Mouse (Mus musculus): ENCODE measurements at regions not wholly inside any gene's neighbourhood (a gene's known extent, or its start where the extent isn't known, plus 50 kb on each side); places are given as distances from the start of the nearest gene placed in this dataset.
A peak's percentile ranks its signal among the peaks of the same experiment; 100 is the strongest.

DNA sequence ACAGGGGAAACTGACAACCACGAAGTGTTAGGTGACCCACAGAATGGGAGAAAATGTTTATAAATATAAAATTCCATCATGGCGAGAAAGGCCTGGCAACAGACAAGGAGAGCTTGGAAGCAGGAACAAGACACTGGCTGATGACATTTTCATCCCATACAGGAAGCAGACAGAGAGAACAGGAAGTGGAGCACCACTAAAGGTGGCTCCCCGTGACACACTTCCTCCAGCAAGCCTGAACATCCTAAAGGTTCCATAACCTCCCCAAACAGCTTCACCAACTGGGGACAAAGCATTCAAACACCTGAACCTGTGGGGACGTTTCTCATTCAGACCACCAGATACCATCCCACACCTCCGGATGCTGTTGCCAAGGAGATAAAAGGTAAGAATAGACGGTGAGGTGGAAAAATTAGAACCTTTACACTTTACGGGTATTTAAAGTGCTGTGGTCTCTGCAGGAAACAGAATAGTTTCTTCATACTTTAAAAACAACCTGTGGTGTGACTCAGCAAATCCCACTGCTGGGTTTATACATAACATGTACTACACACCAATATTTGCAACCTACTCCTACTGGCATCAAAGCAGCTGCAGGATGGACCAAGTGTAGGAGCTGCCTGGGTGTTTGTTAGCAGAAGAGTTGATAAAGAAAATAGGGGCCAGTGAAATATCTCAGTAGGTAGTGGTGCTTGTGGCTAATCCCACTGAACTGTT, 86.0 kb upstream of the Bace2 start:
- no peak for DNase-seq (ENCODE audit: low read depth, low spot score)
- Histone ChIP-seq H3K4me3 (ENCODE audit: insufficient read depth in 1 of 2, low read depth in 1 of 2, low read length in 2 of 2, poor library complexity in 1 of 2, severe bottlenecking in 1 of 2) (no peak overlapping the region), H3K27ac (ENCODE audit: insufficient read depth, low read depth, low read length, poor library complexity, severe bottlenecking) (no peak overlapping the region), H3K9me3 (ENCODE audit: control insufficient read depth, insufficient read depth, low read depth, low read length) (no peaks in the 10 kb centered on the region), H3K36me3 (ENCODE audit: control insufficient read depth, insufficient read depth, low read length, poor library complexity, severe bottlenecking) (no peaks in the 10 kb centered on the region), H3K4me1 (ENCODE audit: control insufficient read depth in 2 of 2, insufficient read depth in 2 of 2, low read length in 2 of 2, poor library complexity in 1 of 2) (no peaks in the 10 kb centered on the region), H3K9ac (ENCODE audit: insufficient read depth, low read depth, low read length, poor library complexity, severe bottlenecking) (no peak overlapping the region)
- in situ Hi-C loops (cut with MboI; ENCODE audit: low sequenced_read_pairs in 2 of 2, unreplicated experiment in 2 of 2), result no loop called here
- no peak for TF ChIP-seq ZC3H11A (IDR thresholded peaks at IDR 0.05; ENCODE audit: borderline replicate concordance, low read depth, low read length)
- no peak for TF ChIP-seq HCFC1 (IDR thresholded peaks at IDR 0.05; ENCODE audit: borderline replicate concordance, insufficient read depth, low read length)
- TF ChIP-seq MAFK (IDR thresholded peaks at IDR 0.05; ENCODE audit: insufficient read depth, low read depth, low read length), result no peak
- no peak for TF ChIP-seq CHD2 (IDR thresholded peaks at IDR 0.05; ENCODE audit: low read depth, low read length)
- no peak for TF ChIP-seq ZNF384 (IDR thresholded peaks at IDR 0.05; ENCODE audit: low read depth, low read length)

DNA sequence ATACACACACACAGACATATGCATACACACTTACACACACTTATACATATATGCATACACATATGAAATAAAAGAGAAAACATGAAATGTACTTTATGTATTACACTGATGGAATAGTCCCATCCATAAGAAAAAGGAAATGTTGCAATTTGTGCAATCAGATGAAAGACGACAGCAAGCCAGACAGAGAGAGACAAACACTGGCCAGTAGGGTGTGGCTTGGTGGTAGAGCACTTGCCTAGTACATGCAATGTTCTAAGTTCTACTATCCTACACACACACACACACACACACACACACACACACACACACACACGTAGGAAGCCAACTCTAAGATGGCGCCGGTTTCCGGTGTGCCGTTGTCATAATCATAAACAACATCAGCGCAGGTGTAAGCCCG, 85.3 kb upstream of the Bace2 start:
- Histone ChIP-seq H3K9me3 (ENCODE audit: control insufficient read depth, insufficient read depth, low read depth, low read length) (no peaks in the 10 kb centered on the region), H3K4me1 (ENCODE audit: control insufficient read depth in 2 of 2, insufficient read depth in 2 of 2, low read length in 2 of 2, poor library complexity in 1 of 2) (no peaks in the 10 kb centered on the region), H3K4me3 (ENCODE audit: insufficient read depth in 1 of 2, low read depth in 1 of 2, low read length in 2 of 2, poor library complexity in 1 of 2, severe bottlenecking in 1 of 2) (no peak overlapping the region), H3K27ac (ENCODE audit: insufficient read depth, low read depth, low read length, poor library complexity, severe bottlenecking) (no peak overlapping the region), H3K36me3 (ENCODE audit: control insufficient read depth, insufficient read depth, low read length, poor library complexity, severe bottlenecking) (no peaks in the 10 kb centered on the region), H3K9ac (ENCODE audit: insufficient read depth, low read depth, low read length, poor library complexity, severe bottlenecking) (no peak overlapping the region)
- DNase-seq (ENCODE audit: low read depth, low spot score), result no peak
- TF ChIP-seq ZC3H11A (IDR thresholded peaks at IDR 0.05; ENCODE audit: borderline replicate concordance, low read depth, low read length), result no peak
- TF ChIP-seq MAFK (IDR thresholded peaks at IDR 0.05; ENCODE audit: insufficient read depth, low read depth, low read length), result no peak
- no peak for TF ChIP-seq ZNF384 (IDR thresholded peaks at IDR 0.05; ENCODE audit: low read depth, low read length)
- TF ChIP-seq HCFC1 (IDR thresholded peaks at IDR 0.05; ENCODE audit: borderline replicate concordance, insufficient read depth, low read length), result no peak
- TF ChIP-seq CHD2 (IDR thresholded peaks at IDR 0.05; ENCODE audit: low read depth, low read length), result no peak
- in situ Hi-C loops (cut with MboI; ENCODE audit: low sequenced_read_pairs in 2 of 2, unreplicated experiment in 2 of 2), result no loop called here

DNA sequence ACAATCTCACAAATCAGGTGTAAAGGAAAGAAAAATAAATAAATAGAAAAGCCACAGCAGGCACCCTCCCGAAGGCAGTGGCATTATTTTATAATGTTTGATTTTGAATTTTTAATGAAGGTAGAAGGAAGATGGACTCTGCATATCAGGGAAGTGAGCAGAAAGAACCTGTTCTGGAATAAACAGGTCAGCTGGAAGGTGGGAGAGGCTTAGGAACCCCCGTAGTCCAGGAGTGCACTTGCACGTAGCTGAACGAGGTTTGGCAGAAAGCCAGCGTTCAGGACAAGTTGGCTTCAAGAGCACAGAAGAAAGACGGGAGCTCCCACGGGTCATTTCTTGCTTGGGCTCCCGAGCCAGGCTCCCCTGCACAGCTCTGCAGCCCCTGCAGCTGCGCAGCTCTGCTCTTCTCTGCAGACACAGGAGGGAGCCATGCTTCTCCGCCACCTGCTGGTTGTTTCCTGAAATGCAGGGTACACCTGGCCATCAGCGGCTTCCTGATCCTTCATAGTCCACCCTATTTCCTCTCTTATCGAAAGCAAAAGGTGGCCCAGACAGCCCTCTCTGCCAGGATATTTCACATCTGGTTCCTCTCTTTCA, 84.4 kb upstream of the Bace2 start:
- Histone ChIP-seq H3K36me3 (ENCODE audit: control insufficient read depth, insufficient read depth, low read length, poor library complexity, severe bottlenecking) (no peaks in the 10 kb centered on the region), H3K4me1 (ENCODE audit: control insufficient read depth in 2 of 2, insufficient read depth in 2 of 2, low read length in 2 of 2, poor library complexity in 1 of 2) (no peaks in the 10 kb centered on the region), H3K9ac (ENCODE audit: insufficient read depth, low read depth, low read length, poor library complexity, severe bottlenecking) (no peak overlapping the region), H3K27ac (ENCODE audit: insufficient read depth, low read depth, low read length, poor library complexity, severe bottlenecking) (no peak overlapping the region), H3K4me3 (ENCODE audit: insufficient read depth in 1 of 2, low read depth in 1 of 2, low read length in 2 of 2, poor library complexity in 1 of 2, severe bottlenecking in 1 of 2) (no peak overlapping the region), H3K9me3 (ENCODE audit: control insufficient read depth, insufficient read depth, low read depth, low read length) (no peaks in the 10 kb centered on the region)
- peak; percentile 83 for TF ChIP-seq ZC3H11A (IDR thresholded peaks at IDR 0.05; ENCODE audit: borderline replicate concordance, low read depth, low read length)
- no peak for TF ChIP-seq HCFC1 (IDR thresholded peaks at IDR 0.05; ENCODE audit: borderline replicate concordance, insufficient read depth, low read length)
- no peak for TF ChIP-seq CHD2 (IDR thresholded peaks at IDR 0.05; ENCODE audit: low read depth, low read length)
- TF ChIP-seq MAFK (IDR thresholded peaks at IDR 0.05; ENCODE audit: insufficient read depth, low read depth, low read length), result no peak
- peak; percentile 71 for DNase-seq (ENCODE audit: low read depth, low spot score)
- in situ Hi-C loops (cut with MboI; ENCODE audit: low sequenced_read_pairs in 2 of 2, unreplicated experiment in 2 of 2), result no loop called here

DNA sequence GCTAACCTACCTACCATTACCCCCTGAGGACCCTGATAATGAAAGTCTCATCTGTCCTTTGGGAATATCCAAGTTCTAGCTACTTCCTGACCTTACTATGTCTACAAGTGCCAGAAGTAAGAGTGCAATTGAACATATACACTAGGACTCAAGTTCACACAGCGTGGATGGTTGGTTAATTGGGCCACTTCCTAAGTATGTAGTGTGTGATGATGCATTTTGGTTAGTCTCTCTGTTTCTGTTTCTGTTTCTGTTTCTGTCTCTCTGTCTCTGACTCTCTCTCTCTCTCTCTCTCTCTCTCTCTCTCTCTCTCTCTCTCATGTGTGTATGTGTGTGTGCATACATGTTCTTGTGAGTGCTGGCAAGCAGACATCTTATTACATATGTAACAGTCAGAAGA, 77.6 kb upstream of the Bace2 start:
- Histone ChIP-seq H3K27ac (ENCODE audit: insufficient read depth, low read depth, low read length, poor library complexity, severe bottlenecking) (no peak overlapping the region), H3K4me1 (ENCODE audit: control insufficient read depth in 2 of 2, insufficient read depth in 2 of 2, low read length in 2 of 2, poor library complexity in 1 of 2) (no peaks in the 10 kb centered on the region), H3K9me3 (ENCODE audit: control insufficient read depth, insufficient read depth, low read depth, low read length) (no peaks in the 10 kb centered on the region), H3K36me3 (ENCODE audit: control insufficient read depth, insufficient read depth, low read length, poor library complexity, severe bottlenecking) (no peaks in the 10 kb centered on the region), H3K9ac (ENCODE audit: insufficient read depth, low read depth, low read length, poor library complexity, severe bottlenecking) (no peak overlapping the region), H3K4me3 (ENCODE audit: insufficient read depth in 1 of 2, low read depth in 1 of 2, low read length in 2 of 2, poor library complexity in 1 of 2, severe bottlenecking in 1 of 2) (no peak overlapping the region)
- DNase-seq (ENCODE audit: low read depth, low spot score), result no peak
- in situ Hi-C loops (cut with MboI; ENCODE audit: low sequenced_read_pairs in 2 of 2, unreplicated experiment in 2 of 2), result no loop called here
- no peak for TF ChIP-seq CHD2 (IDR thresholded peaks at IDR 0.05; ENCODE audit: low read depth, low read length)
- TF ChIP-seq HCFC1 (IDR thresholded peaks at IDR 0.05; ENCODE audit: borderline replicate concordance, insufficient read depth, low read length), result no peak
- no peak for TF ChIP-seq ZNF384 (IDR thresholded peaks at IDR 0.05; ENCODE audit: low read depth, low read length)
- no peak for TF ChIP-seq ZC3H11A (IDR thresholded peaks at IDR 0.05; ENCODE audit: borderline replicate concordance, low read depth, low read length)
- no peak for TF ChIP-seq MAFK (IDR thresholded peaks at IDR 0.05; ENCODE audit: insufficient read depth, low read depth, low read length)

All from ES-E14 (cell line).